ENCODE assay signal across 24 mouse cellular contexts in genomic region chr2:144191018-144191417, GRCm38 (mm10).
DNase-seq lines count a peak whose midpoint lies in the region; ATAC-seq and TF ChIP-seq lines count a peak whose summit lies in the region.
"Had no signal": no experiment of that assay in that cellular context is flagged by ENCODE, and none has a peak within 500 bp of the region (broad histone marks: within the 10 kb centered on the region; RNA-seq: fewer than 3 reads in every experiment).

No protein-coding gene starts in this region.

- ATAC-seq in heart, embryonic 13.5 days (ENCODE audit: extremely low read depth, insufficient number of reproducible peaks, low FRiP score, low TSS enrichment), result no peak; the same call in 1 of the 2 replicates
- no peak for ATAC-seq in embryonic facial prominence, embryonic 12.5 days (ENCODE audit: insufficient number of reproducible peaks, insufficient read depth, low FRiP score, low TSS enrichment)
- no peak for ATAC-seq in limb, embryonic 14.5 days (ENCODE audit: low FRiP score, low read depth)
- ATAC-seq: forebrain, embryonic 13.5 days; hindbrain, embryonic 16.5 days; midbrain, embryonic 13.5 days had no signal

- H3K27me3 ChIP-seq in heart, embryonic 13.5 days (replicated peaks), result no peaks in the 10 kb centered on the region; the same call in 1 of the 2 replicates
- H3K27me3 ChIP-seq in embryonic facial prominence, embryonic 12.5 days, result no peaks in the 10 kb centered on the region
- no peaks in the 10 kb centered on the region for H3K27me3 ChIP-seq in limb, embryonic 14.5 days (ENCODE audit: control insufficient read depth, insufficient read depth, low read length)
- H3K27me3 ChIP-seq: forebrain, embryonic 13.5 days; lung, embryonic 15.5 days; megakaryocyte, embryonic 14.5 days; midbrain, embryonic 13.5 days had no signal

- no peak for TF ChIP-seq POLR2A in limb, embryonic 14.5 days (IDR thresholded peaks at IDR 0.05; ENCODE audit: borderline replicate concordance, extremely low read depth, insufficient read depth, insufficient read length)

- H3K4me3 ChIP-seq in heart, embryonic 13.5 days, result no peak overlapping the region
- H3K4me3 ChIP-seq in embryonic facial prominence, embryonic 12.5 days, result no peak overlapping the region
- no peak overlapping the region for H3K4me3 ChIP-seq in limb, embryonic 14.5 days (replicated peaks; ENCODE audit: low read length)
- H3K4me3 ChIP-seq: forebrain, embryonic 13.5 days; hindbrain, embryonic 10.5 days; lung, embryonic 15.5 days; megakaryocyte, embryonic 14.5 days; midbrain, embryonic 13.5 days had no signal

- 46% methylated on average over 9 of the region's 9 CpGs for WGBS in heart, embryonic 13.5 days
- WGBS in embryonic facial prominence, embryonic 12.5 days, result 46% methylated on average over 9 of the region's 9 CpGs
- WGBS in limb, embryonic 14.5 days, result 45% methylated on average over 9 of the region's 9 CpGs

- H3K27ac ChIP-seq in heart, embryonic 13.5 days (replicated peaks), result no peak overlapping the region
- peak overlapping the region; percentile 69; the same call in 1 of the 2 replicates for H3K27ac ChIP-seq in embryonic facial prominence, embryonic 12.5 days
- no peak overlapping the region for H3K27ac ChIP-seq in limb, embryonic 14.5 days (replicated peaks; ENCODE audit: low read depth, low read length)
- H3K27ac ChIP-seq: forebrain, embryonic 13.5 days; hindbrain, embryonic 10.5 days; kidney, postnatal 0 days; liver, embryonic 14.5 days; lung, embryonic 15.5 days; midbrain, embryonic 13.5 days had no signal

- no peak for DNase-seq in heart, postnatal 10 days
- peak; percentile 17 for DNase-seq in ES-CJ7 (ENCODE audit: low read depth, low spot score)
- peak; percentile 44 for DNase-seq in limb, embryonic 14.5 days (ENCODE audit: low spot score)
- no peak for DNase-seq in spleen, postnatal 10 days (ENCODE audit: low spot score in 2 of 2)
- DNase-seq in right cerebral cortex, postnatal 14 days, result no peak
- no peak for DNase-seq in urinary bladder, postnatal 36 days (ENCODE audit: low spot score in 2 of 2)
- DNase-seq: adrenal gland, postnatal 10 days; cerebellum, adult 18-20 months; cerebellum, postnatal 25 days; embryo, embryonic 11 days; kidney, adult 2 months; left cerebral cortex, postnatal 4 days; lung, postnatal 36 days; spleen, adult 18-20 months had no signal

- no peaks in the 10 kb centered on the region for H3K9me3 ChIP-seq in heart, embryonic 13.5 days
- no peaks in the 10 kb centered on the region for H3K9me3 ChIP-seq in embryonic facial prominence, embryonic 12.5 days
- no peaks in the 10 kb centered on the region for H3K9me3 ChIP-seq in limb, embryonic 14.5 days (ENCODE audit: control insufficient read depth, low read length)
- H3K9me3 ChIP-seq: forebrain, embryonic 13.5 days; hindbrain, embryonic 10.5 days; lung, embryonic 15.5 days; megakaryocyte, embryonic 14.5 days; midbrain, embryonic 13.5 days had no signal

- H3K4me1 ChIP-seq in heart, embryonic 13.5 days, result peaks cover 17% of the 10 kb centered on the region
- H3K4me1 ChIP-seq in embryonic facial prominence, embryonic 12.5 days, result peaks cover 29% of the 10 kb centered on the region
- peaks cover 20% of the 10 kb centered on the region for H3K4me1 ChIP-seq in limb, embryonic 14.5 days (ENCODE audit: control insufficient read depth, insufficient read depth, low read length)
- H3K4me1 ChIP-seq: forebrain, embryonic 13.5 days; lung, embryonic 15.5 days had no signal

- peak overlapping the region; percentile 47; the same call in 1 of the 2 replicates for H3K9ac ChIP-seq in heart, embryonic 13.5 days
- no peak overlapping the region for H3K9ac ChIP-seq in embryonic facial prominence, embryonic 12.5 days
- no peak overlapping the region for H3K9ac ChIP-seq in limb, embryonic 14.5 days (ENCODE audit: low read depth, low read length, severe bottlenecking)
- H3K9ac ChIP-seq: forebrain, embryonic 13.5 days; liver, embryonic 14.5 days; lung, embryonic 15.5 days; midbrain, embryonic 13.5 days had no signal

- intact Hi-C loops in heart, postnatal 10 days (cut with DNase I), result no loop called here

- H3K4me2 ChIP-seq in heart, embryonic 13.5 days, result no peak overlapping the region
- H3K4me2 ChIP-seq in embryonic facial prominence, embryonic 12.5 days (replicated peaks), result no peak overlapping the region
- H3K4me2 ChIP-seq in limb, embryonic 14.5 days (replicated peaks; ENCODE audit: low read depth, low read length, severe bottlenecking), result no peak overlapping the region
- H3K4me2 ChIP-seq: forebrain, embryonic 13.5 days; lung, embryonic 15.5 days; midbrain, embryonic 13.5 days had no signal

- H3K36me3 ChIP-seq in heart, embryonic 13.5 days, result no peaks in the 10 kb centered on the region
- H3K36me3 ChIP-seq in embryonic facial prominence, embryonic 12.5 days, result no peaks in the 10 kb centered on the region
- H3K36me3 ChIP-seq in limb, embryonic 14.5 days (ENCODE audit: control insufficient read depth, insufficient read depth, low read length), result no peaks in the 10 kb centered on the region
- H3K36me3 ChIP-seq: hindbrain, embryonic 10.5 days; lung, embryonic 15.5 days; midbrain, embryonic 13.5 days had no signal

Comparison
In these comparisons a context has a peak if more than half of its experiments do, and no peak if none do; other contexts are left out.
1. DNase-seq: peak in ES-CJ7 (single experiment) and limb, embryonic 14.5 days (single experiment); none in heart, postnatal 10 days (0 of 2), spleen, postnatal 10 days (0 of 2), right cerebral cortex, postnatal 14 days (single experiment) and urinary bladder, postnatal 36 days (0 of 2).